Mouse (Mus musculus) layer of hippocampus, adult 9-11 months (tissue): Measurements from ENCODE around the gene Hoxc11.

ENCODE experiments used
- DNase-seq: peaks from one replicate; pipeline ENCODE4 v3.0.0; 2022

Hoxc11 gene

GRCm38 (mm10) chr15:102937036-102937666, 17.1 kb upstream of the Hoxc11 start:
- no peak for DNase-seq

GRCm38 (mm10) chr15:102939256-102940155, 14.7 kb upstream of the Hoxc11 start:
- DNase-seq: no peak

- DNase-seq: no peak
These were observed 11.3 kb upstream of the Hoxc11 start for GRCm38 (mm10) chr15:102942739-102943467.

GRCm38 (mm10) chr15:102943468-102943813, 10.8 kb upstream of the Hoxc11 start:
- no peak for DNase-seq

GRCm38 (mm10) chr15:102945185-102946077, 8.8 kb upstream of the Hoxc11 start:
- no peak for DNase-seq

GRCm38 (mm10) chr15:102947276-102947675, 7.0 kb upstream of the Hoxc11 start:
- no peak for DNase-seq

- DNase-seq: no peak
These were observed 5.4 kb upstream of the Hoxc11 start for GRCm38 (mm10) chr15:102948842-102949241.

GRCm38 (mm10) chr15:102949696-102950095, 4.5 kb upstream of the Hoxc11 start:
- no peak for DNase-seq

- DNase-seq: no peak
These were observed 3.4 kb upstream of the Hoxc11 start for GRCm38 (mm10) chr15:102950877-102951276.

GRCm38 (mm10) chr15:102953561-102953960, 666 bp upstream of the Hoxc11 start:
- no peak for DNase-seq

GRCm38 (mm10) chr15:102955007-102955382, 768 bp downstream of the Hoxc11 start:
- DNase-seq: no peak

- DNase-seq: no peak
These were observed 1.8 kb downstream of the Hoxc11 start for GRCm38 (mm10) chr15:102955833-102956640.

- no peak for DNase-seq
These were observed 2.7 kb downstream of the Hoxc11 start for GRCm38 (mm10) chr15:102956906-102957305.

- no peak for DNase-seq
These were observed 5.5 kb downstream of the Hoxc11 start for GRCm38 (mm10) chr15:102959663-102960191.

- DNase-seq: no peak
These were observed 7.5 kb downstream of the Hoxc11 start for GRCm38 (mm10) chr15:102961728-102962127.

GRCm38 (mm10) chr15:102962492-102962891, 8.3 kb downstream of the Hoxc11 start:
- no peak for DNase-seq

GRCm38 (mm10) chr15:102963259-102963658, 9.0 kb downstream of the Hoxc11 start:
- no peak for DNase-seq

- DNase-seq: no peak
These were observed 9.7 kb downstream of the Hoxc11 start for GRCm38 (mm10) chr15:102963671-102964640.

GRCm38 (mm10) chr15:102965003-102965891, 11.0 kb downstream of the Hoxc11 start:
- no peak for DNase-seq
